Mouse (Mus musculus) erythroblast, embryonic 14.5 days (primary cell): ENCODE measurements around the gene Nek1.

Experiments
- GATA1 ChIP-seq: IDR thresholded peaks from 2 replicates; pipeline ENCODE4 v1.6.1; 2012; ENCODE audit warnings: low read length, inconsistent platforms, mixed read lengths
- TAL1 ChIP-seq: IDR thresholded peaks from 3 replicates; pipeline ENCODE4 v1.6.1; 2012; ENCODE audit warnings: low read length, inconsistent platforms, mixed read lengths

GRCm38 (mm10) chr8:61121631-61122030 is 128.6 kb downstream of the Nek1 start:
- no peak for TF ChIP-seq TAL1
- no peak for TF ChIP-seq GATA1
